Mouse (Mus musculus): ENCODE results near the gene Rsbn1l. TPM values are rescaled to one million over a fixed set of nuclear protein-coding genes. Genes with fewer than 3 reads are reported as not detected.

Rsbn1l gene
- polyA plus RNA-seq, 2 experiments, result 5.9 to 8.0 TPM

DNA sequence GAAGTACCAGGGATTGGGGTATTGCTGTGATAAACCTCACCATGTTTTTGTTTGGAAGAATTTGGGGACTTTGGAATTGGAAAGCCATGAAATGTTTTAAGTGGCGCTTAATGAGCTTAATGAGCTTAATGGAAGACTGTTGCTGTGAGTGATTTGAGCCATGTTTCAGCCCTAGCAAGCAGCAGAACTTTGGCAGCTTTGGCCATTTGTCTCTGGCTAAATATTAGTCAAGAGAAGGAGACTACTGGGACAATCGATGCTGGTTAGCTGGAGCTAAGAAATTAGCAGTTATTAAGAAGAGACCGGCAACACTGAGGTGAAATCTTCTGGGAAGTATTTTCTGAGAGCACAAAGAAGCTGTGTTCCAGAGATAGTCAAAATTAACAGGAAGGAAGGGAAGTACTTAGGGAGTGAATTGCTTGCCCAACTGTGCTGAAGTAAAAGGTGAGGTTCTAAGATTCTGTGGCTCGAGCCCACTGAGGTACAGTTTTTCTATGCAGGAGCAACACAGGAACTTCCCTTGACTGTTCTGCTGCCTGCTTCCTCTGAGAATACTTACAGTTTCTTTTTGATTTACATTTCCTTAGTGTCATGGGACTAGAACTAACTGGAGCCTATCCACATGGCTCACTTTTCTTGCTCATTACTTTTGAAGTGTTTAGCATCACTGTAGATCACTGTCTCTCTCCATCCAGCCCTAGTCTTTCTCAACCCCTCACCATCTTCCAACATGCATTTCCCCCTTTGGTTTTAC, 91.8 kb downstream of the Rsbn1l start:
- no peak for TF ChIP-seq POLR2A (IDR thresholded peaks at IDR 0.05; ENCODE audit: borderline replicate concordance, extremely low read depth, insufficient read depth, insufficient read length)
- Histone ChIP-seq H3K9me3 (ENCODE audit: control insufficient read depth, low read length) (no peaks in the 10 kb centered on the region), H3K4me1 (ENCODE audit: control insufficient read depth, insufficient read depth, low read length) (0 out of 2 replicates have a peak, but pooled peaks cover 3% of the 10 kb centered on the region), H3K4me2 (replicated peaks; ENCODE audit: low read depth, low read length, severe bottlenecking) (no peak overlapping the region), H3K27ac (replicated peaks; ENCODE audit: low read depth, low read length) (no peak overlapping the region), H3K4me3 (replicated peaks; ENCODE audit: low read length) (no peak overlapping the region), H3K9ac (ENCODE audit: low read depth, low read length, severe bottlenecking) (no peak overlapping the region), H3K36me3 (ENCODE audit: control insufficient read depth, insufficient read depth, low read length) (no peaks in the 10 kb centered on the region), H3K27me3 (ENCODE audit: control insufficient read depth, insufficient read depth, low read length) (no peaks in the 10 kb centered on the region)
- ATAC-seq (ENCODE audit: low FRiP score, low read depth), result no peak
- DNase-seq (ENCODE audit: low spot score), result no peak
- 67% methylated on average over 4 of the region's 4 CpGs for WGBS

DNA sequence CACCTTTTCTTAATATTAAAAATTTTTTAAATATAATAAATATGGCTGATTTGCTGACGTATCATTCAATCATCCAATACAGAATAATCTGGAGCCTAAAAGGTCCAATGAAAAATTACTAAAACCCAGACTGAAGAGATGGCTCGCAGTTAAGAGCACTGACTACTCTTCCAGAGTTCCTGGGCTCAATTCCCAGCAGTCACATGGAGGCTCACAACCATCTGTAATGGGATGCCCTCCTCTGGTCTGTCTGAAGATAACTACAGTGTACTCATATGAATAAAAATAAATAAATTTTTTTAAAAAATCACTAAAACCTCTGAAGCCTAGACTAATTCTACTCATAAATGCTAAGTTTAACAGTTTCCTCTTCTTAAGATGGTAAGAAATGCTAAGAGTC, 94.3 kb downstream of the Rsbn1l start:
- no peak overlapping the region for H3K4me3 ChIP-seq (replicated peaks; ENCODE audit: low read length)
- DNase-seq (ENCODE audit: low spot score) (no peak), ATAC-seq (ENCODE audit: low FRiP score, low read depth) (no peak)
- H3K27ac ChIP-seq (replicated peaks; ENCODE audit: low read depth, low read length), result no peak overlapping the region
- H3K27me3 ChIP-seq (ENCODE audit: control insufficient read depth, insufficient read depth, low read length), result no peaks in the 10 kb centered on the region
- H3K4me1 ChIP-seq (ENCODE audit: control insufficient read depth, insufficient read depth, low read length), result 0 out of 2 replicates have a peak, but pooled peaks cover 3% of the 10 kb centered on the region
- no peak overlapping the region for H3K4me2 ChIP-seq (replicated peaks; ENCODE audit: low read depth, low read length, severe bottlenecking)
- TF ChIP-seq POLR2A (IDR thresholded peaks at IDR 0.05; ENCODE audit: borderline replicate concordance, extremely low read depth, insufficient read depth, insufficient read length), result no peak
- no peaks in the 10 kb centered on the region for H3K9me3 ChIP-seq (ENCODE audit: control insufficient read depth, low read length)
- WGBS, result 86% methylated on average over 2 of the region's 2 CpGs
- no peak overlapping the region for H3K9ac ChIP-seq (ENCODE audit: low read depth, low read length, severe bottlenecking)
- no peaks in the 10 kb centered on the region for H3K36me3 ChIP-seq (ENCODE audit: control insufficient read depth, insufficient read depth, low read length)

DNA sequence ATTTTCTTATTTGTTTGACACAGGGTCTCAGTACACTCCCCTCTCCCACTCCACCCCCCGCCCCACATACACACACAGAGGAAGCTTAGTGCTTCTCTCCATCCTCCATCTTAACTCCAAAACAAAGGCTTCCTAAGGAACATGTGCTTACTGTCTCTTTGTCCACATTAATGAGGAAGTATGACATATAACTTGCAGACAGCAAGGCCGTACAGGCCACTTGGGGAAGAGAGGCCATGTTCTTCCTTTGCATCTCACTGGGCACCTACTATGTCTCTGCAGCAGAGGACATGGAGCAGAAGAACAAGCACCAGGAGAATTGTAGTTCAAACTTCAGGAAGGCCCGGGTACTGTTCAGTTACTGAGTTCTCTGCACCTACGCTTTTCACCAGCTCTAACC, 95.6 kb downstream of the Rsbn1l start:
- Histone ChIP-seq H3K27me3 (ENCODE audit: control insufficient read depth, insufficient read depth, low read length) (no peaks in the 10 kb centered on the region), H3K9me3 (ENCODE audit: control insufficient read depth, low read length) (no peaks in the 10 kb centered on the region), H3K27ac (replicated peaks; ENCODE audit: low read depth, low read length) (no peak overlapping the region), H3K36me3 (ENCODE audit: control insufficient read depth, insufficient read depth, low read length) (no peaks in the 10 kb centered on the region), H3K4me1 (ENCODE audit: control insufficient read depth, insufficient read depth, low read length) (0 out of 2 replicates have a peak, but pooled peaks cover 3% of the 10 kb centered on the region), H3K4me3 (replicated peaks; ENCODE audit: low read length) (no peak overlapping the region), H3K4me2 (replicated peaks; ENCODE audit: low read depth, low read length, severe bottlenecking) (no peak overlapping the region), H3K9ac (ENCODE audit: low read depth, low read length, severe bottlenecking) (no peak overlapping the region)
- WGBS, result 89% methylated on average over 4 of the region's 4 CpGs
- no peak for DNase-seq (ENCODE audit: low spot score)
- ATAC-seq (ENCODE audit: low FRiP score, low read depth), result no peak
- no peak for TF ChIP-seq POLR2A (IDR thresholded peaks at IDR 0.05; ENCODE audit: borderline replicate concordance, extremely low read depth, insufficient read depth, insufficient read length)

DNA sequence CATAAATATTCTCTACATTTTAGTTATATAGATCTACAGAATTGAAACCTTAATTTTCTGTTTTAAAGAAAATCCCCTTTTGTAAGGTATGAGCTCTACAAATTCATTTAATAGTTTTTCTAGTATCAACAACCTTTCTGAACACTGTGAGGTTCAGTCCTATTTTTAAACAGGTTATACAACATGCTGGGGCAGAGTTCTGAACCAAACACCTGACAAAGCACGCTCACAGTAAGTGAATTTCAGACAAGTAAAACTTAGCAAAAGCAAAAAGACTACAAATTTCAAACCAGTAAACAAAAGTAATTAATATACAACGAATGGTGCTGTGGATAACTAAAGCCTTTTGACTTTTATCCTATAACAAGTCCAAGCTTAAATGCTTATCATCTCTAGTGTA, 97.8 kb downstream of the Rsbn1l start:
- DNase-seq (ENCODE audit: low spot score) (no peak), ATAC-seq (ENCODE audit: low FRiP score, low read depth) (no peak)

DNA sequence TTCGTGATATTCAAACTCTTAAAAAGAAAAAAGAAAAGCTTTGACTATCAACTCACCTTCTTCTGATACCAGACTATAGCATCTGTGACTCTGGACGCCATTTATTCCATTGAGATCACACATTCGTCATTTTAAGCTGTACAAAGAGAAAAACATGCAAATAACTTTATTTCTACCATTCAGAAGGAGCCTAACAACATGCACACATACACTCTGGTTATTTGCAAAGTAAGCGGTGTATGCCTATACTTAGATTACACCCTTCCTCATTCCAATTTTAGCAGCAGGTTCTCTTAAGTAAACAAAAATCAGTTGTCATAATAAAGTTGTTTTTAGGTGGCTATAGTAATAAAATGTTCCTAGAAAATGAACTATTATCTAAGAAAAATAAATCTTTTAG, 101.1 kb downstream of the Rsbn1l start:
- Histone ChIP-seq H3K27ac (replicated peaks; ENCODE audit: low read depth, low read length) (no peak overlapping the region), H3K36me3 (ENCODE audit: control insufficient read depth, insufficient read depth, low read length) (no peaks in the 10 kb centered on the region), H3K4me1 (ENCODE audit: control insufficient read depth, insufficient read depth, low read length) (0 out of 2 replicates have a peak, but pooled peaks cover 3% of the 10 kb centered on the region), H3K27me3 (ENCODE audit: control insufficient read depth, insufficient read depth, low read length) (no peaks in the 10 kb centered on the region), H3K9me3 (ENCODE audit: control insufficient read depth, low read length) (no peaks in the 10 kb centered on the region), H3K4me3 (replicated peaks; ENCODE audit: low read length) (no peak overlapping the region), H3K4me2 (replicated peaks; ENCODE audit: low read depth, low read length, severe bottlenecking) (no peak overlapping the region), H3K9ac (ENCODE audit: low read depth, low read length, severe bottlenecking) (no peak overlapping the region)
- ATAC-seq (ENCODE audit: low FRiP score, low read depth) (no peak), DNase-seq (ENCODE audit: low spot score) (no peak)
- no peak for TF ChIP-seq POLR2A (IDR thresholded peaks at IDR 0.05; ENCODE audit: borderline replicate concordance, extremely low read depth, insufficient read depth, insufficient read length)
- 90% methylated on average over 4 of the region's 4 CpGs for WGBS

More for the DNA sequence above, 97.8 kb downstream of the Rsbn1l start:
- no peak for TF ChIP-seq POLR2A (IDR thresholded peaks at IDR 0.05; ENCODE audit: borderline replicate concordance, extremely low read depth, insufficient read depth, insufficient read length)
- no peak overlapping the region for H3K27ac ChIP-seq (replicated peaks; ENCODE audit: low read depth, low read length)
- H3K27me3 ChIP-seq (ENCODE audit: control insufficient read depth, insufficient read depth, low read length), result no peaks in the 10 kb centered on the region
- H3K9me3 ChIP-seq (ENCODE audit: control insufficient read depth, low read length), result no peaks in the 10 kb centered on the region
- H3K4me3 ChIP-seq (replicated peaks; ENCODE audit: low read length), result no peak overlapping the region
- 89% methylated on average over 2 of the region's 2 CpGs for WGBS
- H3K36me3 ChIP-seq (ENCODE audit: control insufficient read depth, insufficient read depth, low read length), result no peaks in the 10 kb centered on the region
- no peak overlapping the region for H3K9ac ChIP-seq (ENCODE audit: low read depth, low read length, severe bottlenecking)
- no peaks in the 10 kb centered on the region for H3K4me1 ChIP-seq (ENCODE audit: control insufficient read depth, insufficient read depth, low read length)
- H3K4me2 ChIP-seq (replicated peaks; ENCODE audit: low read depth, low read length, severe bottlenecking), result no peak overlapping the region
